ENCODE assay signal across 10 mouse cellular contexts in genomic region chr8:54705743-54706142, GRCm38 (mm10).
DNase-seq lines count a peak whose midpoint lies in the region; ATAC-seq and TF ChIP-seq lines count a peak whose summit lies in the region.
"Had no signal": no experiment of that assay in that cellular context is flagged by ENCODE, and none has a peak within 500 bp of the region (broad histone marks: within the 10 kb centered on the region; RNA-seq: fewer than 3 reads in every experiment).

No protein-coding gene starts in this region.

- DNase-seq in heart, postnatal 4 days, result peak; percentile 4
- no peak for DNase-seq in heart, adult 9 months (ENCODE audit: low spot score in 2 of 2)
- DNase-seq in midbrain, postnatal 0 days (ENCODE audit: low spot score), result no peak
- no peak for DNase-seq in midbrain, embryonic 10.5 days (ENCODE audit: low spot score)
- peak; percentile 41 for DNase-seq in embryo, embryonic 10.5 days (ENCODE audit: low spot score)
- DNase-seq in urinary bladder, postnatal 14 days (ENCODE audit: low spot score), result no peak
- DNase-seq in left cerebral cortex, postnatal 36 days (ENCODE audit: low spot score in 2 of 2), result no peak
- no peak for DNase-seq in thymus, adult 18-20 months

- H3K27ac ChIP-seq in midbrain, postnatal 0 days (ENCODE audit: low read depth, low read length), result no peak overlapping the region
- no peak overlapping the region for H3K27ac ChIP-seq in midbrain, embryonic 10.5 days (replicated peaks)
- H3K27ac ChIP-seq: embryonic facial prominence, embryonic 13.5 days; heart, embryonic 15.5 days had no signal

- H3K4me2 ChIP-seq in midbrain, postnatal 0 days (ENCODE audit: low read depth, low read length, poor library complexity, severe bottlenecking), result no peak overlapping the region
- H3K4me2 ChIP-seq: embryonic facial prominence, embryonic 13.5 days; heart, embryonic 15.5 days had no signal

- H3K9me3 ChIP-seq in midbrain, postnatal 0 days (ENCODE audit: low read length), result no peaks in the 10 kb centered on the region
- no peaks in the 10 kb centered on the region for H3K9me3 ChIP-seq in midbrain, embryonic 10.5 days (replicated peaks)
- H3K9me3 ChIP-seq: embryonic facial prominence, embryonic 13.5 days; heart, embryonic 15.5 days had no signal

- H3K36me3 ChIP-seq in midbrain, postnatal 0 days (ENCODE audit: insufficient read depth, low read length), result no peaks in the 10 kb centered on the region
- H3K36me3 ChIP-seq in midbrain, embryonic 10.5 days, result no peaks in the 10 kb centered on the region
- H3K36me3 ChIP-seq: embryonic facial prominence, embryonic 13.5 days; heart, embryonic 15.5 days had no signal

- no peak overlapping the region for H3K4me3 ChIP-seq in midbrain, postnatal 0 days (ENCODE audit: low read depth, low read length)
- H3K4me3 ChIP-seq in midbrain, embryonic 10.5 days, result no peak overlapping the region
- H3K4me3 ChIP-seq: embryonic facial prominence, embryonic 13.5 days; heart, embryonic 15.5 days had no signal

- no peak for ATAC-seq in midbrain, postnatal 0 days (ENCODE audit: low FRiP score)

- 60% methylated on average over 2 of the region's 2 CpGs for WGBS in midbrain, postnatal 0 days
- 65% methylated on average over 2 of the region's 2 CpGs for WGBS in midbrain, embryonic 10.5 days

- no peak overlapping the region for H3K9ac ChIP-seq in midbrain, postnatal 0 days (replicated peaks; ENCODE audit: low read length, poor library complexity, severe bottlenecking)
- H3K9ac ChIP-seq: embryonic facial prominence, embryonic 13.5 days; heart, embryonic 15.5 days had no signal

- no peaks in the 10 kb centered on the region for H3K27me3 ChIP-seq in midbrain, postnatal 0 days (ENCODE audit: insufficient read depth, low read length)
- H3K27me3 ChIP-seq in midbrain, embryonic 10.5 days (ENCODE audit: low read depth, poor library complexity, severe bottlenecking), result no peaks in the 10 kb centered on the region
- H3K27me3 ChIP-seq: embryonic facial prominence, embryonic 13.5 days; heart, embryonic 15.5 days had no signal

- no peaks in the 10 kb centered on the region for H3K4me1 ChIP-seq in midbrain, postnatal 0 days (ENCODE audit: insufficient read depth, low read length)
- H3K4me1 ChIP-seq in midbrain, embryonic 10.5 days, result no peaks in the 10 kb centered on the region
- H3K4me1 ChIP-seq: embryonic facial prominence, embryonic 13.5 days; heart, embryonic 15.5 days had no signal

- peak; percentile 38 for TF ChIP-seq CTCF in midbrain, postnatal 0 days (IDR thresholded peaks at IDR 0.05)

- intact Hi-C loops in left cerebral cortex, postnatal 36 days (cut with DNase I), result no loop called here

Comparison
In these comparisons a context has a peak if more than half of its experiments do, and no peak if none do; other contexts are left out.
1. DNase-seq: peak in heart, postnatal 4 days (single experiment) and embryo, embryonic 10.5 days (single experiment); none in heart, adult 9 months (0 of 2), midbrain, postnatal 0 days (single experiment), midbrain, embryonic 10.5 days (single experiment), urinary bladder, postnatal 14 days (single experiment), left cerebral cortex, postnatal 36 days (0 of 2) and thymus, adult 18-20 months (0 of 2).